Mouse (Mus musculus) olfactory bulb, adult 2 months (tissue): ENCODE data around the gene Fbrs. TPM values are rescaled to one million over a fixed set of nuclear protein-coding genes. Genes with fewer than 3 reads are reported as not detected.
"Not testable (repeated sequence)": the region's sequence is repeated elsewhere in the genome, so short reads cannot be mapped to it uniquely, and the experiment has no call there.

Experiments
- H3K27ac ChIP-seq: fragments of 200-500 bp; 2 replicates; pipeline ENCODE4 v1.5.1; 2012; ENCODE audit warnings: low read depth, low read length; ENCODE audit not compliant: insufficient read depth
- H3K4me1 ChIP-seq: fragments of 200-500 bp; 2 replicates; pipeline ENCODE4 v1.6.1; 2012; ENCODE audit warnings: low read length; ENCODE audit not compliant: control insufficient read depth, insufficient read depth
- H3K4me3 ChIP-seq: fragments of 200-500 bp; 2 replicates; pipeline ENCODE4 v1.5.1; 2012; ENCODE audit warnings: mild to moderate bottlenecking, low read depth, low read length, moderate library complexity; ENCODE audit not compliant: insufficient read depth
- CTCF ChIP-seq: fragments of 200-500 bp; IDR thresholded peaks from 2 replicates; pipeline ENCODE4 v1.5.1; 2012; ENCODE audit warnings: low read depth, mild to moderate bottlenecking, low read length, moderate library complexity; ENCODE audit not compliant: insufficient read depth
- POLR2A ChIP-seq: fragments of 200-500 bp; IDR thresholded peaks from 2 replicates; pipeline ENCODE4 v1.6.1; 2012; ENCODE audit warnings: mild to moderate bottlenecking, low read depth, low read length, moderate library complexity; ENCODE audit not compliant: insufficient read depth
- WGBS: fragments of 180-500 bp; shearing (Covaris S2); methylation state at CpG from one replicate; pipeline ENCODE4 v1.1.7; 2018; 5-methylcytosine and 5-hydroxymethylcytosine counted together
- polyA plus RNA-seq: library from polyadenylated mRNA; stranded (reverse); fragments of >200 nt; gene quantifications from 2 replicates; pipeline ENCODE4 v1.2.4, GENCODE M21; 2012; ENCODE audit warnings: low replicate concordance; ENCODE audit not compliant: missing spikeins, insufficient read depth, insufficient read length

Gene Fbrs
- polyA plus RNA-seq, 1 experiment, result not detected

- no peak overlapping the region for H3K27ac ChIP-seq
- whole genome bisulfite sequencing, result 56% methylated on average over 6 of the region's 6 CpGs
- no peak overlapping the region for H3K4me3 ChIP-seq
- H3K4me1 ChIP-seq, result peaks cover 6% of the 10 kb centered on the region; the same call in 1 of the 2 replicates
- TF ChIP-seq POLR2A, result no peak
- no peak for TF ChIP-seq CTCF
These were observed 4.5 kb upstream of the Fbrs start for GRCm38 (mm10) chr7:127474378-127475070.

DNA sequence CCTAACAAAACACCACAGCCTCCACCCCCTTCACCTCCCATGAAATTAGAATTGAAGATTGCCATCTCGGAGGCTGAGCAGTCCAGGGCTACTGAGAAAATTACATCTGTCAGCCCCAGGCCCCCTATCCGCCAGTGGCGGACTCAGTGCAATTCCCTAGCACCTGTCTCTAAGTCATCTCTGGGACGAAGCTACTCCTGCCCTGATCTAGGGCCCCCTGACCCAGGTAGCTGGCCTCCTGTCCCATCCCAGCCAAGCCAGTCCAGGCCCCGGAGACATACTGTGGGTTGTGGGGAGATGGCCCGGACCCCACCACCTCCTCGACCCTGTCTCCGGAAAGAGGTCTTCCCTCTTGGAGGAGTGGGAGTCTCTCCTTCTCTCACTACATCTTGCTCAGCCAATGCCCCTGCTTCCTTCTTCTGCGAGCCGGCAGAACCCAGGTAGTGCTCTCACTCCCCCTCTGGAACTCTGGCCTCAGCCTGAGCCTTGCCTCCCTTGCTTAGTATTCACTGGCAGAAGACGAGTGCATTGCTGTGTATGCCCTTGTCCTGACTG lies 3.7 kb upstream of the Fbrs start:
- no peak for TF ChIP-seq CTCF
- no peak for TF ChIP-seq POLR2A
- no peak overlapping the region for H3K4me3 ChIP-seq
- 93% methylated on average over 11 of the region's 11 CpGs for WGBS

GRCm38 (mm10) chr7:127476336-127476735 lies 2.7 kb upstream of the Fbrs start:
- WGBS, result 90% methylated on average over 11 of the region's 11 CpGs
- H3K4me3 ChIP-seq, result no peak overlapping the region
- no peak overlapping the region for H3K27ac ChIP-seq
- H3K4me1 ChIP-seq, result peaks cover 9% of the 10 kb centered on the region; the same call in 1 of the 2 replicates
- no peak for TF ChIP-seq CTCF
- TF ChIP-seq POLR2A, result no peak

More for the DNA sequence above, 3.7 kb upstream of the Fbrs start:
- Histone ChIP-seq H3K27ac (no peak overlapping the region), H3K4me1 (peaks cover 9% of the 10 kb centered on the region; the same call in 1 of the 2 replicates)

DNA sequence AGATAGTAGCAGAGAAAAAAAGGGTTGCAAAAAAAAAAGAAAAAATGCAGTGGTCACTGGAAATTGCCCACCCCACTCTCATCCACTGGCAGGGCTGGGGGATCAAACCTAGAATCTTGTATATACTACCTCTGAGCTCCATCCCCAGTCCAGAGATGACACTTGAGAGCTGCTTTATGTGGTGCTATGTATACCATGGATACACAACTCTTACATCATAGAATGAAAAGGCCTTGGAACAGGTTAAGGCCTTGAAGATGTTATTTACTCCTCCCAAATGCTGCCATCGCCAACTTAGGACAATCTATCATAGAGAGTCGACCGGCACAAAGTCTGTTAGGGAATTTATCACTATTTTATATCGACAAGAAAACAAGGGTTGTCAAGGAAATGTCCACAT lies 2.1 kb upstream of the Fbrs start:
- H3K27ac ChIP-seq, result peak overlapping the region; percentile 98; the same call in 1 of the 2 replicates
- peaks cover 9% of the 10 kb centered on the region; the same call in 1 of the 2 replicates for H3K4me1 ChIP-seq
- no peak overlapping the region for H3K4me3 ChIP-seq
- WGBS, result 81% methylated on average over 4 of the region's 4 CpGs
- TF ChIP-seq POLR2A (no peak), CTCF (no peak)

DNA sequence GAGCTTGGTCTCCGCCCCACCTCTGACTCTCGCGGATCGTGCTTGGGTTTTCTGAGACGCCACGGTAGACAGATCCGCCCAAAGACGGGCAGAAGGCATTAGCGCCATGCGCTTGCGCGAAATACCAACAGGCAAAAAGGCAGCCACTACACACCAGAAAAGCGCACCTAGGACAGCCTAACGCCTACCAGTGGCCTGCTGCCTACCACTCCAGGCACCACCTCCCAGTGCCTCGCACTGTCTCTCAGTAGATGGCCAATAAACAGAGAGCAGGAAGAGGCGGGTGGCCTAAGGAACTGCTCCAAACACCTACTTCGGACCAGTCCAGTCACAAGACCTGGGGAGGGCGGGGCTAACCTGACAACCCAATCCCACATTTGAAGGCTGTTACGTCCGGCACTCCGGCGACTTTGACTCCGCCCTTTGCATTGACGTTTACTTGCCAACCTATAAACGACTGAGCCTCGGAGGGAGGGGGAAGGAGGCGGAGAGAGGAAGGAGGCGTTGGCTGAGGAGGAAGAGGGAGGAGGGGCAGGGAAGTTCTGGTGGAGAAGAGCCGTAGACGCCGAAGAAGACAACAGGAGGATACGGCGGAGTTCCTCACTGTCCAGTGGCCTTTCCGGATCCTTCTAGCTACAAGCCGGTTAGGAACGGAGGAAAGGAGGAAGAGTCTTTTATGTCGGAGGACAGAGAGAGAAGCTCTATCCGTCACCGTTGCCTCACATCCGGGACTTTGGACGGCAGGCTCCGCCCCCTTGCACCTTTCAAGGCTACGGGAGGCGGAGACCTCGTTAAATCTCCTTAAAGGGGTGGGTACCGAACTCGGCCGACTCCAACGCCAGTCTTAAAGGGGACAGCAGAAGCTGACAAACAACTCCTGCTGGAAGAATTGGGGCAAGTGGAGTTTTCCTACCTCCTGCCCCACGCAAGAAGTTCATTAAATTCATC lies 1.0 kb upstream of the Fbrs start:
- TF ChIP-seq POLR2A (peak; percentile 19), CTCF (no peak)
- H3K27ac ChIP-seq, result peak overlapping the region; percentile 98
- H3K4me1 ChIP-seq, result peaks cover 13% of the 10 kb centered on the region; the same call in 1 of the 2 replicates
- under 1% methylated on average over 50 of the region's 50 CpGs for WGBS
- peak overlapping the region; percentile 92 for H3K4me3 ChIP-seq

DNA sequence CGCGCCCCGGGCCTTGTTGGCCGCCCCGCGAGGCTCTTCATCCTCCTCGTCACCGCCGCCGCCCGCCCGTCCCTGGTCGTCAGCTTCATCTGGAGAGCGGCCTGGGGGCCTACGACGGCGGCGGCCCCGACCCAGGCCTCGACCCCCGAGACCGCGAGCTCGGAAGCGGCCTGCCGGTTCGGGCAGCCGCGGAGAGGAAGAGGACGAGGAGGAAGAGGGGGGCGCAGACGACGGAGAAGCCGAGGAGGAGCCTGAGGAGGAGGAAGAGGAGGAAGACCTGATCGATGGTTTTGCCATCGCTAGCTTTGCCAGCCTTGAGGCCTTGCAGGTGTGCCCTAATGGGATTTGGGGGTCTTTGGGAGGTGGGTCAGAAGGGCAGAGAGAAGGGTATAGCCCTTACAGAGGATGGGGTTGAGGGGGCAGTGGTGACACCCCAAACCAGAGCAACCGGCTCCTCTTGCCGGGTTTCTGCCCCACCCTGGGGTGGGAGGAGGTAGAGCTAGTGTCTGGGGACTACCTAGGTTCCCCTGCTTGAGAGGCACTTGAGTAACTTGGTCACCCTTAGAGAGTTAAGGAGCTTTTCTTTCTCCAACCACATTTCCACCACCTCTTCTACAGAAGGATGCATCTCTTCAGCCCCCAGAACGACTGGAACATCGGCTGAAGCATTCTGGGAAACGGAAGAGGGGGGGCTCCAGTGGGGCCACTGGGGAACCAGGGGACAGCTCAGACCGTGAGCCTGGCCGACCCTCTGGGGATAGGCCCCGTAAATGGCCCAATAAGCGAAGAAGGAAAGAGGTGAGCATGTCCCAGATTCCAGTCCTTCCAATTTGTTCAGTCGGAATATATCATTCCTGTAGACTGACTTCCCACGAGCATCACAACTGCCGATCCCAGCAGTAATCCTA lies 573 bp downstream of the Fbrs start:
- peak overlapping the region; percentile 92 for H3K4me3 ChIP-seq
- no peak for TF ChIP-seq CTCF
- H3K4me1 ChIP-seq, result peaks cover 11% of the 10 kb centered on the region; the same call in 1 of the 2 replicates
- H3K27ac ChIP-seq, result peak overlapping the region; percentile 98
- 2% methylated on average over 45 of the region's 48 CpGs for WGBS

- TF ChIP-seq POLR2A (no peak), CTCF (no peak)
- Histone ChIP-seq H3K27ac (no peak overlapping the region), H3K4me1 (peaks cover 16% of the 10 kb centered on the region; the same call in 1 of the 2 replicates), H3K4me3 (no peak overlapping the region; the same call in 1 of the 2 replicates)
- WGBS, result 42% methylated on average over 2 of the region's 2 CpGs
These were observed 1.3 kb downstream of the Fbrs start for GRCm38 (mm10) chr7:127480321-127480720.

DNA sequence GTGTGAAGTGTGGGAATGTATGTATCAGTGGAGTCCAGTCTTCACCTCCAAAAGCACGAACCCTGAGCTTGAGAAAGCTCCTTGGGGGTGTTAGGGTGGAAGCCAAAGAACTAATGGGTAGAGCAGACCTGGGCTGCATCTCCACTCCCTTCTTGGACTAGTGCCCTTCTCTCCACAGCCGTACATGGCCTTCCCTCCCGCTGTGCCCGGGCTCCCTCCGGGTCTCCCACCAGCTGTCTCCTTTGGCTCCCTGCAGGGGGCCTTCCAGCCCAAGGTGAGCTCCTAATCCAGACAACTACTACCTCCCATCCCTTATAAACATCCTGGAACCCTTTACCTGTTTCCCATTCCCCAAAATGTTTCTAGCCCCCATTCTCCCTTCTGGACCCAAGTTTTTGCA lies 6.4 kb downstream of the Fbrs start:
- WGBS, result 66% methylated on average over 5 of the region's 5 CpGs
- Histone ChIP-seq H3K27ac (no peak overlapping the region), H3K4me1 (peaks cover 10% of the 10 kb centered on the region; the same call in 1 of the 2 replicates), H3K4me3 (no peak overlapping the region)
- no peak for TF ChIP-seq POLR2A
- no peak for TF ChIP-seq CTCF

DNA sequence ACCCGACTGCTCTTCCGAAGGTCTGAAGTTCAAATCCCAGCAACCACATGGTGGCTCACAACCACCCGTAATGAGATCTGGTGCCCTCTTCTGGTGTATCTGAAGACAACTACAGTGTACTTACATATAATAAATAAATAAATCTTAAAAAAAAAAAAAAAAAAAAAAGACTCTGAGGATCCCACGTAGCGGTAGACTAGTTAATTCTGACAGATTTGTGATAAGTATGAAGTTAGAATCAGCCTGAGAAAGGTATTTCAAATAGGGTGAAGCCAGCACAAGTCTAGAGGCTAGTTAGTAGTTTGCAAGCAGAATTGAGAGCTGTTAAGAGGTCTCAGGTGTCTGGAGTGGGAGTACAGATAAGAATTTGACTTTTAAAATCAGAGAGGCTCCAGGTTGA lies 9.4 kb downstream of the Fbrs start:
- WGBS, result 69% methylated on average over 5 of the region's 5 CpGs
- not testable (repeated sequence) for H3K4me3 ChIP-seq, H3K27ac ChIP-seq, H3K4me1 ChIP-seq
